Mouse (Mus musculus): ENCODE data around the gene Sult2b1. TPM values are rescaled to one million over a fixed set of nuclear protein-coding genes. Genes with fewer than 3 reads are reported as not detected.

The Sult2b1 gene
- total and polyA plus RNA-seq, 3 experiments, result 0.17 to 0.29 TPM; not detected in 1

DNA sequence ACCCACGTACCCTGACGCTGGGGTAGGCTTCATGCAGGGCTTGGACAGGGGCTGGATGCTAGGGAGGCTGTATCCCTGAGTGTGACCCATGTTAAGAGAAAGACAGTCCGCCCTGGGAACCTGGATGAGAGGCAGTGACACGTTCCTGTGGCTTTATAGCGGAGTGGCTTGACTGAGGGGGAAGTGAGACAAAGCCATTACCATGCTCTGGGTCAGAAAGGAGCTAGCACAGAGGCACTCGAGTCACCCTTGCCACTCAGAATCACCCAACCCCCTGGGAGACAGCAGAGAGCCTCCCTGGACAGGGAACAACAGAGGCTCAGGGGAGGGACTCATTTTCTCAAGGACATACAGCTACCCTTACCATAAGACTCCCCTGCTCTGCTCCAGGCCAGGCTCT is 95.4 kb downstream of the Sult2b1 start:
- no peak for DNase-seq (ENCODE audit: extremely low read depth)
- dilution Hi-C loops (cut with MboI; ENCODE audit: extremely low pct_ligation_motif_present, extremely low pct_unique_long_range_greater_than_20kb, low sequenced_read_pairs), result no loop called here
- H3K27me3 ChIP-seq (replicated peaks), result no peaks in the 10 kb centered on the region
- no peak overlapping the region for H3K4me3 ChIP-seq (replicated peaks in 1 of 3; ENCODE audit: low read depth in 2 of 3, low read length in 2 of 3, poor library complexity in 1 of 3)
- in situ Hi-C loops (cut with MboI; ENCODE audit: low pct_ligation_motif_present, low pct_unique_long_range_greater_than_20kb, low sequenced_read_pairs), result loop anchor here (10.0 kb wide), 1 partner anchor 224 kb away; the partner anchor contains the start of gene Bax
- no peak overlapping the region for H3K4me2 ChIP-seq (ENCODE audit: insufficient read depth, low read depth, poor library complexity, severe bottlenecking)
- H3K36me3 ChIP-seq (replicated peaks in 1 of 2; ENCODE audit: control insufficient read depth in 1 of 2, insufficient read depth in 1 of 2, low read length in 1 of 2), result no peaks in the 10 kb centered on the region
- H3K27ac ChIP-seq (ENCODE audit: insufficient read depth, low read depth), result no peak overlapping the region
- no peaks in the 10 kb centered on the region for H3K9me3 ChIP-seq (replicated peaks; ENCODE audit: low read length)
- H3K4me1 ChIP-seq (ENCODE audit: control insufficient read depth in 1 of 2, insufficient read depth in 2 of 2), result peaks cover 24 to 68% of the 10 kb centered on the region in 2 experiments
- H3K9ac ChIP-seq (ENCODE audit: insufficient read depth, low read depth), result no peak overlapping the region
- TF ChIP-seq BHLHE40 (IDR thresholded peaks at IDR 0.05; ENCODE audit: low read depth, low read length), result 0 out of 2 replicates have a peak, but pooled peaks have one; percentile 8
- no peak for TF ChIP-seq HCFC1 (IDR thresholded peaks at IDR 0.05; ENCODE audit: low read depth, low read length)
- no peaks in the 10 kb centered on the region for H3K79me2 ChIP-seq (replicated peaks; ENCODE audit: control insufficient read depth, extremely low read depth, insufficient read depth, poor library complexity, severe bottlenecking)

- H3K36me3 ChIP-seq (replicated peaks in 1 of 2; ENCODE audit: control insufficient read depth in 1 of 2, insufficient read depth in 1 of 2, low read length in 1 of 2), result no peaks in the 10 kb centered on the region
- dilution Hi-C loops (cut with MboI; ENCODE audit: extremely low pct_ligation_motif_present, extremely low pct_unique_long_range_greater_than_20kb, low sequenced_read_pairs), result no loop called here
- in situ Hi-C loops (cut with MboI; ENCODE audit: low pct_ligation_motif_present, low pct_unique_long_range_greater_than_20kb, low sequenced_read_pairs), result loop anchor here (10.0 kb wide), 1 partner anchor 222 kb away; the partner anchor contains the start of gene Bax
- H3K27ac ChIP-seq (ENCODE audit: insufficient read depth, low read depth), result no peak overlapping the region
- TF ChIP-seq MAZ (IDR thresholded peaks at IDR 0.05; ENCODE audit: low read depth, low read length), result no peak
- no peak for TF ChIP-seq EP300 (IDR thresholded peaks at IDR 0.05; ENCODE audit: low read length)
- no peak for TF ChIP-seq JUN (IDR thresholded peaks at IDR 0.05; ENCODE audit: insufficient read depth, low read depth, low read length)
- TF ChIP-seq CHD2 (IDR thresholded peaks at IDR 0.05; ENCODE audit: low read length), result no peak
- TF ChIP-seq NRF1 (IDR thresholded peaks at IDR 0.05; ENCODE audit: low read depth, low read length), result no peak
- no peak for TF ChIP-seq UBTF (IDR thresholded peaks at IDR 0.05; ENCODE audit: low read depth, low read length)
- TF ChIP-seq USF2 (conservative IDR thresholded peaks at IDR 0.05; ENCODE audit: low read depth, low read length), result no peak
- no peak for TF ChIP-seq ETS1 (conservative IDR thresholded peaks at IDR 0.05; ENCODE audit: low read depth, low read length)
- no peak for TF ChIP-seq RAD21 (IDR thresholded peaks at IDR 0.05; ENCODE audit: low read depth, low read length)
- no peak for TF ChIP-seq CTCF (conservative IDR thresholded peaks at IDR 0.05 in 1 of 2, IDR thresholded peaks at IDR 0.05 in 1 of 2; ENCODE audit: low read depth in 2 of 2, low read length in 2 of 2)
- TF ChIP-seq BHLHE40 (IDR thresholded peaks at IDR 0.05; ENCODE audit: low read depth, low read length), result no peak
- TF ChIP-seq MEF2A (IDR thresholded peaks at IDR 0.05; ENCODE audit: borderline replicate concordance, low read depth, low read length), result no peak
- no peak for TF ChIP-seq HCFC1 (IDR thresholded peaks at IDR 0.05; ENCODE audit: low read depth, low read length)
- no peak for TF ChIP-seq MAFK (IDR thresholded peaks at IDR 0.05; ENCODE audit: insufficient replicate concordance, low read length)
- TF ChIP-seq NELFE (IDR thresholded peaks at IDR 0.05; ENCODE audit: low read depth, low read length), result no peak
- TF ChIP-seq MYC (IDR thresholded peaks at IDR 0.05; ENCODE audit: low read depth, low read length), result no peak
- no peak for TF ChIP-seq USF1 (IDR thresholded peaks at IDR 0.05; ENCODE audit: low read depth, low read length)
- no peak overlapping the region for H3K4me3 ChIP-seq (replicated peaks in 1 of 3; ENCODE audit: low read depth in 2 of 3, low read length in 2 of 3, poor library complexity in 1 of 3)
- peaks cover 39 to 84% of the 10 kb centered on the region in 2 experiments for H3K4me1 ChIP-seq (ENCODE audit: control insufficient read depth in 1 of 2, insufficient read depth in 2 of 2)
- no peaks in the 10 kb centered on the region for H3K9me3 ChIP-seq (replicated peaks; ENCODE audit: low read length)
- no peaks in the 10 kb centered on the region for H3K79me2 ChIP-seq (replicated peaks; ENCODE audit: control insufficient read depth, extremely low read depth, insufficient read depth, poor library complexity, severe bottlenecking)
- DNase-seq (ENCODE audit: extremely low read depth), result no peak
- no peaks in the 10 kb centered on the region for H3K27me3 ChIP-seq (replicated peaks)
- no peak overlapping the region for H3K4me2 ChIP-seq (ENCODE audit: insufficient read depth, low read depth, poor library complexity, severe bottlenecking)
- no peak overlapping the region for H3K9ac ChIP-seq (ENCODE audit: insufficient read depth, low read depth)
Observed at GRCm38 (mm10) chr7:45686841-45687240, 97.6 kb downstream of the Sult2b1 start.

Measured in CH12.LX (cell line).